Mouse (Mus musculus): Measurements from ENCODE around the gene Entpd7. TPM values are rescaled to one million over a fixed set of nuclear protein-coding genes. Genes with fewer than 3 reads are reported as not detected.

Gene Entpd7
- polyA plus RNA-seq (2017; shearing (Covaris generic)) = 1 to 10 TPM; 5.4 to 5.8 TPM

GRCm38 (mm10) chr19:43689419-43690246 lies at the start of gene Entpd7:
TSS of gene Entpd7 (plus strand) at chr19:43689672.

GRCm38 (mm10) chr19:43674730-43675524 lies 14.5 kb upstream of the Entpd7 start, which contains the start of gene Slc25a28:
TSS of gene Slc25a28 (minus strand) at chr19:43674881.

GRCm38 (mm10) chr19:43752489-43753225 lies 63.2 kb downstream of the Entpd7 start, which contains the start of the genes Cutc and Cox15:
TSS of gene Cutc (plus strand) at chr19:43752996.
TSS of gene Cox15 (minus strand) at chr19:43753000.

GRCm38 (mm10) chr19:43781980-43782379 lies 92.5 kb downstream of the Entpd7 start, which contains the start of gene Abcc2:
TSS of gene Abcc2 (plus strand) at chr19:43782192.

Other genes starting within 250 kb of the Entpd7 start
- 1 to 10 TPM in 1 of 2 experiments, under 1 TPM in 1; 0.37 to 1.9 TPM for gene Cnnm1, start 249.2 kb upstream of the Entpd7 start, polyA plus RNA-seq (2017; shearing (Covaris generic))
- gene Got1, start 165.1 kb upstream of the Entpd7 start, polyA plus RNA-seq (2017; shearing (Covaris generic)) = 10 to 100 TPM; 37.9 to 45.6 TPM
- gene Nkx2-3, start 77.3 kb upstream of the Entpd7 start, polyA plus RNA-seq (2017; shearing (Covaris generic)) = not detected
- gene Slc25a28, start 14.8 kb upstream of the Entpd7 start, polyA plus RNA-seq (2017; shearing (Covaris generic)) = 10 to 100 TPM; 36.3 to 37.5 TPM
- gene Cutc, start 63.3 kb downstream of the Entpd7 start, polyA plus RNA-seq (2017; shearing (Covaris generic)) = 10 to 100 TPM; 14.5 to 21.5 TPM
- gene Cox15, start 63.3 kb downstream of the Entpd7 start, polyA plus RNA-seq (2017; shearing (Covaris generic)) = 10 to 100 TPM; 26.7 to 41.3 TPM
- gene Abcc2, start 92.5 kb downstream of the Entpd7 start, polyA plus RNA-seq (2017; shearing (Covaris generic)) = 1 to 10 TPM in 1 of 2 experiments, under 1 TPM in 1; 0.08 to 1.1 TPM